Mouse (Mus musculus) C2C12 (cell line): ENCODE measurements at regions not wholly inside any gene's neighbourhood (a gene's known extent, or its start where the extent isn't known, plus 50 kb on each side); places are given as distances from the start of the nearest gene placed in this dataset.

Experiments
- H3K27me3 ChIP-seq: one replicate; pipeline ENCODE4 v1.6.1; 2011; ENCODE audit not compliant: control insufficient read depth, insufficient read depth, insufficient read length
- H3K36me3 ChIP-seq: one replicate; pipeline ENCODE4 v1.6.1; 2011; ENCODE audit not compliant: control insufficient read depth, insufficient read depth
- H3K4me3 ChIP-seq: one replicate; pipeline ENCODE4 v1.5.1; 2011; ENCODE audit warnings: mild to moderate bottlenecking, control low read depth; ENCODE audit not compliant: poor library complexity, insufficient read depth, severe bottlenecking
- H3K79me2 ChIP-seq: one replicate; pipeline ENCODE4 v1.6.1; 2011; ENCODE audit not compliant: control insufficient read depth, insufficient read depth
- H3K79me3 ChIP-seq: one replicate; pipeline ENCODE4 v1.6.1; 2011; ENCODE audit warnings: low read depth, control low read depth
- H3ac ChIP-seq: one replicate; pipeline ENCODE3; 2011; ENCODE audit warnings: low read depth; ENCODE audit not compliant: control insufficient read depth, insufficient read length
- CEBPB ChIP-seq: IDR thresholded peaks from one replicate; pipeline ENCODE4 v1.6.1; 2011; ENCODE audit warnings: low read depth, mild to moderate bottlenecking, control low read depth, moderate library complexity
- CTCF ChIP-seq: IDR thresholded peaks from one replicate; pipeline ENCODE4 v1.5.1; 2011; ENCODE audit not compliant: control insufficient read depth, insufficient read depth, insufficient read length
- FOSL1 ChIP-seq: IDR thresholded peaks from one replicate; pipeline ENCODE4 v1.8.0; 2011; ENCODE audit warnings: mild to moderate bottlenecking, low read length; ENCODE audit not compliant: poor library complexity, insufficient read depth, severe bottlenecking
- MAX ChIP-seq: IDR thresholded peaks from one replicate; pipeline ENCODE4 v1.6.1; 2011; ENCODE audit warnings: mild to moderate bottlenecking, control low read depth
- MYOD1 ChIP-seq: IDR thresholded peaks from one replicate; pipeline ENCODE4 v1.6.1; 2011; ENCODE audit warnings: low read depth; ENCODE audit not compliant: control insufficient read depth, insufficient read length
- MYOG ChIP-seq: IDR thresholded peaks from one replicate; pipeline ENCODE4 v1.6.1; 2011; ENCODE audit not compliant: control insufficient read depth, insufficient read length; ENCODE audit errors: extremely low read depth
- USF1 ChIP-seq: IDR thresholded peaks from one replicate; pipeline ENCODE4 v1.6.1; 2011; ENCODE audit warnings: low read depth, mild to moderate bottlenecking, control low read depth, moderate library complexity

DNA sequence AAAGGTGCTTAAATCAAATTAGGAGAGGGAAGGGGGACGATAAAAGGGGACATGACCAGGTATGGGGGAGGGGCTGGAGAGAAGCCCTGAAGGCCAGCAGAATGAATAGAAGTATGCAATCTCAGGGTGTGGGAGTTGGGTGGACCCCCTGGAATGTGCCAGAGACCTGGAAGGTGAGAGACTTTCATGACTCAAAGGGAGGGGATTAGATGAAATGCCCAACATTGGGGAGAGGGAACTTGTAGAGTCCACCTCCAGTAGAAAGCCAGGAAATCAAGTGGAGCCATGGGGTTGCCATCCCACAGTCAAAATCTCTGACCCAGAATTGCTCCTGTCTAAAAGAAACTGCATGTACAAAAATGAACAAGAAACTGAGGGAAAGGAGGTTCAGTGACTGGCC lies 666.5 kb downstream of the Cps1 start:
- no peak overlapping the region for H3K4me3 ChIP-seq
- no peak overlapping the region for H3ac ChIP-seq

DNA sequence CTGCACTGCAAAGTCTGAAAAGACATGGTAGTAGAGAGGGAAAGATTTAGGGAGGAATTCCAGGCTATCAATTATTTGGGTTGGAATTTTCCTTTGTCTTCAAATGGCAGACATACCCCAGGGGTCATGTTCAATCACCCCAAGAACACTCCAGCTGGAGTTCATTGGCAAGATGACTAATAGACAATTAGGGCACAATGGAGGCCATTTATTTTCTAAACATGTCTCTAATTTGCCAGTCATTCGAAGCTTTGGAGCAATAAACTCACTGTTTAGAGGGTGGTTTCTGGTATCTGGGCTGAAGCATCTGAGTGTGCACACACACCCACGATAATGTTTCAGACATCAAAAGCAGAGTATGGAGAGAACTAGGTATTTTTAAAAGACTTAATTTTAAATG lies 672.2 kb downstream of the Cps1 start:
- no peak overlapping the region for H3ac ChIP-seq
- H3K27me3 ChIP-seq, result no peaks in the 10 kb centered on the region
- no peaks in the 10 kb centered on the region for H3K79me2 ChIP-seq
- H3K36me3 ChIP-seq, result no peaks in the 10 kb centered on the region
- TF ChIP-seq CEBPB, result no peak
- no peak for TF ChIP-seq MYOG
- TF ChIP-seq USF1, result no peak
- no peak for TF ChIP-seq MYOD1
- TF ChIP-seq FOSL1, result no peak
- TF ChIP-seq MAX, result no peak
- TF ChIP-seq CTCF, result no peak
- no peaks in the 10 kb centered on the region for H3K79me3 ChIP-seq
- H3K4me3 ChIP-seq, result no peak overlapping the region

More for the DNA sequence above, 666.5 kb downstream of the Cps1 start:
- TF ChIP-seq MYOD1 (no peak), USF1 (no peak), CTCF (no peak), FOSL1 (no peak), CEBPB (no peak), MYOG (no peak), MAX (no peak)
- no peaks in the 10 kb centered on the region for H3K79me2 ChIP-seq
- no peaks in the 10 kb centered on the region for H3K36me3 ChIP-seq
- no peaks in the 10 kb centered on the region for H3K79me3 ChIP-seq
- no peaks in the 10 kb centered on the region for H3K27me3 ChIP-seq

DNA sequence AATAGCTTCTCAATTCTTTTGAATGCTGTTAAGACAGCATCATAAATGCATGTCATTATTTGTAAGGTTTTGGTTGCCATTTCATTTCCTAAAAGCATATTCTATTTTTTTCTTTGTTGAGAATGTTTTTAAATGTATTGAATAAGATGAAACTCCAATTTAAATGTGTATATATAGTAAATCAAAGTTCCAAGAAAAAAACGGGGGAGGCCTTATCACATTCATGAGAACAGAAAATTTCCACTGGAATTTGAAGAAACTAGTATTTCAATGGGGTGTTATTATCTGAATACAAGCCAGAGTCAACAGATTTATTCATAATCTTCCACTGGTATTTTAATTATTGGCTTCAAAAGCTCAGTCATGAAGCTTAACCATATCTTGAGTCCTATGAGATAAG lies 672.7 kb downstream of the Cps1 start:
- Histone ChIP-seq H3K79me3 (no peaks in the 10 kb centered on the region), H3K4me3 (no peak overlapping the region), H3K27me3 (no peaks in the 10 kb centered on the region), H3K79me2 (no peaks in the 10 kb centered on the region), H3ac (no peak overlapping the region), H3K36me3 (no peaks in the 10 kb centered on the region)
- no peak for TF ChIP-seq CEBPB
- no peak for TF ChIP-seq MAX
- TF ChIP-seq FOSL1, result no peak
- TF ChIP-seq CTCF, result no peak
- TF ChIP-seq MYOG, result no peak
- no peak for TF ChIP-seq MYOD1
- no peak for TF ChIP-seq USF1

DNA sequence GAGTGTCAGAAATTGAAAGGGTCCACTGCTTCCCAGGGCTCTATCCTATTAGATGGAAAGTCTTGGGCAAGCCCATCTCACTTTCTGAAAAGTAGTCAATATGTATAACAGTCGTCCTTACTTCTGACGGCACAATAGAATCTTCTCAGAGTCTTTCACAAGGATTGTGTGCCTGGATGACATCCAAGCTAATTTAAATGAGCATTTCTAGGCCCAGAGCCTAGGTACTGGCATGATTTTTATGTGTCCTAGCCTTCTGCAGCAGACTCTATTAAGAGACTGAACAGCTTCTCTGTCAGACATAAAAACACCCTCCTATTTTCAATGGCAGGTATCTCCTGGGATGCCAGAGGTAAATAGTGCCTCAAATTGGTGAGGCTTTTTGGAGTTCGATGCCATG lies 680.5 kb downstream of the Cps1 start:
- no peak for TF ChIP-seq MYOG
- no peak for TF ChIP-seq CEBPB
- no peak for TF ChIP-seq MAX
- no peak for TF ChIP-seq CTCF
- no peak for TF ChIP-seq USF1
- TF ChIP-seq FOSL1, result no peak
- TF ChIP-seq MYOD1, result no peak
- Histone ChIP-seq H3K27me3 (no peaks in the 10 kb centered on the region), H3K79me2 (no peaks in the 10 kb centered on the region), H3ac (no peak overlapping the region), H3K36me3 (no peaks in the 10 kb centered on the region), H3K4me3 (no peak overlapping the region), H3K79me3 (no peaks in the 10 kb centered on the region)

DNA sequence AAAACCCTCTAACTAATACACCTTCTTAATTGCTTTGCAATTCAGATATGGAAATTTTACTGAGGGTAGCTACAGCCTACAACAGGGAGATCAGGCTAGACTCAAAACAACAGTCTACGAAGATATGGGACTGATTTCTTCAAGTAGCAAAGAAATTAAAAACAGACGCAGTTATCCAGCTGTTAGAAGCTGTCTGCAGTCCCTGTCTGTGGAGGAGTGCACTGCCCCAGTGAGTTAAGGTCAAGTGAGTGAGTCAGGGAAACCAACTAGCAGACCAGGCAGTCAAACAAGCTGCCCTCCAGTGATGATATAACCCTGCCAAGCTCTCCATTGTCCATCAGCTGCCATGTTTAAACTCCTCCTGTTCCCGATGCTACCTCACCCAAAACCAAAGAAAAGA lies 697.3 kb downstream of the Cps1 start:
- Histone ChIP-seq H3K4me3 (no peak overlapping the region), H3ac (no peak overlapping the region), H3K79me3 (no peaks in the 10 kb centered on the region), H3K27me3 (no peaks in the 10 kb centered on the region), H3K79me2 (no peaks in the 10 kb centered on the region), H3K36me3 (no peaks in the 10 kb centered on the region)
- TF ChIP-seq CEBPB (no peak), MYOG (no peak), MYOD1 (peak; percentile 72), FOSL1 (no peak), MAX (no peak)

DNA sequence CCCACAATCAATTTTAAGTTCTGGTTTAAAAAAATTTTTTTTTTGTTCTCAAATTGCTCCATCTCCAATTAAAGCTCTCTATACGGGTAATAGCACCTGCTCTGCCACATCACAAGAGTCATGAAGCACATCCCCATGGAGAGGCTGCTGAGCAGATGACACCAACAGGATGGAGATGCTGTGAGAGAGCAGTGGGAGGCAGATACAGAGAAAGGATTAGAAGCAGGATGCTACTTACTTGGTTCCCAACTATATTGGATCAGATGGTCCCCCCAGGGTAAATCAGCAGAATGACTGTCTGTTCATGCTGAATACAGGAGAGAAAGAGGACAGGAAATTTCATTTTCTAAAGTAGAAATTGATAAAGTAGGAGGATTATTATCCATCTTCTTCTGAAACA lies 725.2 kb downstream of the Cps1 start:
- Histone ChIP-seq H3K4me3 (no peak overlapping the region), H3K79me2 (no peaks in the 10 kb centered on the region), H3K27me3 (no peaks in the 10 kb centered on the region), H3K36me3 (no peaks in the 10 kb centered on the region), H3K79me3 (no peaks in the 10 kb centered on the region), H3ac (no peak overlapping the region)
- TF ChIP-seq MYOD1 (no peak), MAX (no peak), CEBPB (no peak), MYOG (no peak), FOSL1 (no peak), CTCF (no peak), USF1 (no peak)

DNA sequence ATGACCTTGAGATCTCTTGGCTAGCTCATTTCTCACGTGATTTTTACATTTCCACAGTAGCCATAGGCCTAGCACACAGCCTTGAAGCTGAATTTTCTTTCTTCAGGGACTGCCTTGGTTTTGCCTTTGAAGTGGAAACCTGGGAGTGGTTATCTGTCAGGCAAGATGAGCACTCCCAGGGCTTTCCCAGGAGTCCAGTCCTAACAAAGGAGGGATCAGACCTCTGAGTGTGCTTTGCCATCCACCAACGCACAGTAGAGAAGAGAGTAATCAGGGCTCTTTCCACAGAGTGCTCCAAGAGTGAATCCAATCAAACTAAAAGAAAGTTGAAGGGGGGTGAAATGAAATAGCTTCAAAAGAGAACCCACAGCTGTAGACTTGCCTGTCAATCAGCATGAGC lies 770.7 kb downstream of the Cps1 start:
- Histone ChIP-seq H3K79me2 (no peaks in the 10 kb centered on the region), H3ac (no peak overlapping the region), H3K27me3 (no peaks in the 10 kb centered on the region), H3K79me3 (no peaks in the 10 kb centered on the region), H3K4me3 (no peak overlapping the region), H3K36me3 (no peaks in the 10 kb centered on the region)
- TF ChIP-seq CTCF, result no peak
- TF ChIP-seq MAX, result no peak
- TF ChIP-seq USF1, result no peak
- TF ChIP-seq MYOG, result no peak
- no peak for TF ChIP-seq FOSL1
- TF ChIP-seq CEBPB, result no peak
- no peak for TF ChIP-seq MYOD1
